Mouse (Mus musculus): ENCODE measurements around the gene Gdf9. TPM values are rescaled to one million over a fixed set of nuclear protein-coding genes. Genes with fewer than 3 reads are reported as not detected.

Gene Gdf9
- polyA plus RNA-seq, 1 experiment: not detected

DNA sequence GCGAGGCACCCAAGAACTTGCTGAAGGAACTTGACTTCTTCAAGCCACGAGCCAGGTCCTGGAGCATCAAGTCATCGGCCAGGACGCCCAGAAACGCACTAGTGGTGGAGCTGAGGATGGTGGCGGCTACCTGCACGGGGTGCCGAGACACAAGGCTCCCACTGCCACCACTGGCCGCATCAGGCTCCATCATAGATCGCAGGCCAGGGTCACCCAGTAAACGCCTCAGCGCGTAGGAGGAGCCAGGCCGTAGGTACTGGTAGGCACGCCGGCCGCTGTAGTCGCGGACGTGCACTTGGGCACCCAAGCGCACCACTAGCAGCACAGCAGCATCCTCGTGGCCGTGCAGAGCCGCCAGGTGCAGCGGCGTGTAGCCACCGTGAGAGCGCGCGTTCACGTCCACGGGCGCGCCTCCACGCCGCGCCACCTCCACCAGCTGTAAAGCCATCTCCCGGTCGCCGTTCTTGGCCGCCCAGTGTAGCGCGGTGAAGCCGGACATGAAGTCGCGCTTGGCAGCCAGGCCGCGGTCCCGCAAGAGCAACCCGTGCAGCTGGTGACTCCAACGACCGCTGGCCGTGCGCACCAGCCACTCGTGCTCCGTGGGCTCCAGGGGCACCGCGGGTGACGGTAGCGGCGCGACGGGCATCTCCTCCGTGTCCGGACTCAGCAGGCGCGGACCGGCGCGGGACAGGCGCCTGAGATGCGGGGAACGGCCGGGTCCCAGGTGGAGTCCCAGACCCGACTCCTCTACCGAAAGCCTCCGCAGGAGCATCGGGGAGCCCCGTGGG lies 47.8 kb downstream of the Gdf9 start:
- Histone ChIP-seq H3K4me1 (ENCODE audit: control insufficient read depth, insufficient read depth, low read length) (peaks cover 19% of the 10 kb centered on the region), H3K4me3 (ENCODE audit: insufficient read depth, low read depth, low read length) (peak overlapping the region; percentile 57), H3K27ac (ENCODE audit: insufficient read depth, low read depth, low read length) (no peak overlapping the region)
- WGBS: 12% methylated on average over 79 of the region's 79 CpGs
- TF ChIP-seq POLR2A (IDR thresholded peaks at IDR 0.05; ENCODE audit: insufficient read depth, low read depth, low read length) (no peak), CTCF (IDR thresholded peaks at IDR 0.05; ENCODE audit: insufficient read depth, low read depth, low read length) (no peak)

DNA sequence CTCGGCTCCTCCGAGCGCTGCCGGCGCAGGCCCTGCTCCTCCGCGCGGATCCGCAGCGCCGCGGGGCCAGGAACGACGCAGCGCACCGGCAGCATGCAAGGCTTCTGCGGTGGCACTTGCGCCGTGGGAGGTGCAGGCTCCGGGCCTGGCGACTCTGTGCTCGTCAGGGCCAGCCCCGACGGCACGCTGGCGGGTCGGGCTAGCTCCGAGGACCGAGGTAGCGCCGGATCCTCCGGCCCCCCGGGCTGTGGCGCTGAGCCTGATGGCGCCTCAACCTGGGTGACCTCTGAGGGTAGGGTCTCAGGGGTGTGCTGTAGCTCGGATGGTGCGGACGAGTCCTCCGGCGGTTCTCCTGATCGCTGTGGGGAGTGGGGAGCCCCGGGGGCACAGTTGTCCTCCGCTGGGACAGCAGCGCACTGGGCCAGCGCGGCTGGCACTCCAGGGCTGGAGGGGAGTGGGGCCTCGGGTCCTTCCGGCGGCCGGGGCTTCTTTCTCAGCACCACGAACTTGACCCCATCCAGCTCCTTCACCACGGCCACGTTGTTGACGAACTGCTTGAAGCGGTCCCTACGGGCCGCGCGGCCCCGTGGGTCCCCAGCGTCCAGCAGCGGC lies 48.5 kb downstream of the Gdf9 start:
- TF ChIP-seq POLR2A (IDR thresholded peaks at IDR 0.05; ENCODE audit: insufficient read depth, low read depth, low read length): no peak
- no peak for TF ChIP-seq CTCF (IDR thresholded peaks at IDR 0.05; ENCODE audit: insufficient read depth, low read depth, low read length)
- Histone ChIP-seq H3K4me1 (ENCODE audit: control insufficient read depth, insufficient read depth, low read length) (peaks cover 19% of the 10 kb centered on the region), H3K4me3 (ENCODE audit: insufficient read depth, low read depth, low read length) (peak overlapping the region; percentile 57), H3K27ac (ENCODE audit: insufficient read depth, low read depth, low read length) (0 out of 2 replicates have a peak overlapping the region, but pooled peaks have one; percentile 0)
- WGBS: 1% methylated on average over 62 of the region's 62 CpGs

DNA sequence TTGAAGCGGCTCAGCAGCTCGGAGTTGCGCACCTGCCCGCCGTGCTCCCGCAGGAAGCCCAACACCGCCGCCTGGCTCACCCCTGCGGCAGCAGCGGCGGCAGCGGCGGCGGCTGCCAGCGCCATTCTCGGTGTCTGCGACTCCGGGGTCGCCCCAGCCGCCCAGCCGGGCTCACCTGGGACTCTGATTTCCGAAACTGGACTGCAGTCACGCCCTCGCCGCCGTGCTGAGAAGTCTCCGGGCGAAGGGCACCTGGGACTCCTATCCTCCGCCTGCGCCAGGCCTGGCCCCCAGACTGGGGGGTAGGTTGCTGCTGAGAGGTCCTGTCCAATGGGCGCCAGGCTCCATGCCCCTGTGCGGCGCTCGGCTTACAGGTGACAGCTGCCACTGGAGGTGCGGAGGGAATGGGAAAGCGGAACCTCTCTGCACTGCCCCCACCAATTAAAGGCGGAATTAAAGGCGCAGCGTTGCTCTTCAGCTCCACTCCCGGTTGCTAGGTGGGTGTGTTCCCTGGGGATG lies 49.0 kb downstream of the Gdf9 start, which contains the start of the genes Gm9945 and Sowaha:
Gene Gm9945 (plus strand): TSS at position 384 of the 519 bp plus-strand sequence.
Gene Sowaha (minus strand): TSS at position 492 of the 519 bp plus-strand sequence.
- Histone ChIP-seq H3K4me1 (ENCODE audit: control insufficient read depth, insufficient read depth, low read length) (peaks cover 17% of the 10 kb centered on the region), H3K4me3 (ENCODE audit: insufficient read depth, low read depth, low read length) (peak within 1 kb of the TSS; percentile 57), H3K27ac (ENCODE audit: insufficient read depth, low read depth, low read length) (peak within 1 kb of the TSS; percentile 7; the same call in 1 of the 2 replicates)
- TF ChIP-seq POLR2A (IDR thresholded peaks at IDR 0.05; ENCODE audit: insufficient read depth, low read depth, low read length) (no peak; the same call in 1 of the 2 replicates), CTCF (IDR thresholded peaks at IDR 0.05; ENCODE audit: insufficient read depth, low read depth, low read length) (no peak)
- 1% methylated on average over 40 of the region's 40 CpGs for WGBS

DNA sequence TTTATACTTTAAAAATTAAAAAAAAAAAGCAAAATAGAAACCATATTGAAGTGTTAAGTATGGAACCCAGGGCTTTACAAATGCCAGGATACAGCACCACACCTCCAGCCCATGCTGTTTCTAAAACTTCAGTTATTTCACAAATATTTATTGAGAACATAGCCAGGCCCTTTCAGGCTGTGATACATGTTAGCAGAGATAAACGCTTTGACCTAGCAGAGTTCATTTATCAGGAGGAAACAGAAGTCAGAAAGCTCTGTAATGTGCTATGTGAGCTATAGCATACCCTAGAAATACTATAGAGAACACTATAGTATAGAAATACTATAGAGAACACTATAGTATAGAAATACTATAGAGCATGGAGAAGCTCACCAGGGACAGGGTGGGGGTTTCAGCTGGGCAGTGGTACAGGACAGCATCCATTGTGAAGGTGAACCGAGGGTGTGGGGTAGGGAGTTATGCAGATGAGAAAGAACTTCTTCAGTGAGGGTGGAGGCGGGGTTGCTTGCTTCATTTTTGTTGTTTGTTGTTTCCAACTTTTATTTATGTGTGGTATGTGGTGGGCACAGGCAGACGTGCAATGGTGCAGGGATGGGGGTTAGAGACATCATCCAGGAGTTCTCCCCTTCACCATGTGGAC lies 50.4 kb downstream of the Gdf9 start:
- TF ChIP-seq CTCF (IDR thresholded peaks at IDR 0.05; ENCODE audit: insufficient read depth, low read depth, low read length): no peak
- no peak for TF ChIP-seq POLR2A (IDR thresholded peaks at IDR 0.05; ENCODE audit: insufficient read depth, low read depth, low read length)
- 91% methylated on average over 4 of the region's 4 CpGs for WGBS
- H3K4me3 ChIP-seq (ENCODE audit: insufficient read depth, low read depth, low read length): no peak overlapping the region

DNA sequence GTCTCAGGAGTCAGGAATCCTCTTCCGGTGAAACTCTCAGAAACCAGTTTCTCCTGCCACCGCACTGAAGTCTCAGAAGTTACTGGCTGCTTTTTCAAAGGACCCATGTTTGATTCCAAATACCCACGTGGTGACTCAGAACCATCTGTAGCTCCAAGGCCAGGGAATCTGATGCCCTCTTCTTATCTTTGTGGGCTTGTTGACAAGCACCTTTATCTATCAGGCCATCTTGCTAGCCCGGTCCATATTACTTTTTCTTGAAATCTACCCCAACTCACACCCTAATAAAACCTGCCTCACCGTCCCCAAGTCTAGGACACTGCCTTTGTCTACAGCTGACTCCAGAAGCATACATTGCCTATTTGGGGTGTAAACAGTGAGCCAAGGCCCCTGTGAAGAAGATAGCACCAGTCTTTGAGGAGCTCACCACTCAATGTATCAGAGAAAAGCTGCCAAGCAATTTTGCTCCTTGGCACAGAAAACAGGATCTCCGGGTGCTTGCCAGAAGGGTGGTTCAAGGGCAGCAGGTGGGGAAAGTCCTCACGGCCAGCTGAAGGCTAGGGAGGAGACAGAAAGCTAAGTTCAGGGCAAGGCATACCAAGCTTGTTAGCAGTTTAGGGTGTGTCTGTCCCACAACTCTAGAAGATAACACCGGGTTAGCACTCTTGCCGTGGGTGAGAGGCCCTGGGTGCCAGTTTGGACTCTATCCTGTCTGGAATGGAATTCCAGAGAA lies 52.5 kb downstream of the Gdf9 start:
- WGBS: 74% methylated on average over 9 of the region's 9 CpGs
- no peak overlapping the region for H3K4me3 ChIP-seq (ENCODE audit: insufficient read depth, low read depth, low read length)
- TF ChIP-seq POLR2A (IDR thresholded peaks at IDR 0.05; ENCODE audit: insufficient read depth, low read depth, low read length): no peak
- TF ChIP-seq CTCF (IDR thresholded peaks at IDR 0.05; ENCODE audit: insufficient read depth, low read depth, low read length): no peak
- peaks cover 20% of the 10 kb centered on the region for H3K4me1 ChIP-seq (ENCODE audit: control insufficient read depth, insufficient read depth, low read length)
- H3K27ac ChIP-seq (ENCODE audit: insufficient read depth, low read depth, low read length): no peak overlapping the region

More for the DNA sequence above, 50.4 kb downstream of the Gdf9 start:
- H3K4me1 ChIP-seq (ENCODE audit: control insufficient read depth, insufficient read depth, low read length): peaks cover 15% of the 10 kb centered on the region
- no peak overlapping the region for H3K27ac ChIP-seq (ENCODE audit: insufficient read depth, low read depth, low read length)

DNA sequence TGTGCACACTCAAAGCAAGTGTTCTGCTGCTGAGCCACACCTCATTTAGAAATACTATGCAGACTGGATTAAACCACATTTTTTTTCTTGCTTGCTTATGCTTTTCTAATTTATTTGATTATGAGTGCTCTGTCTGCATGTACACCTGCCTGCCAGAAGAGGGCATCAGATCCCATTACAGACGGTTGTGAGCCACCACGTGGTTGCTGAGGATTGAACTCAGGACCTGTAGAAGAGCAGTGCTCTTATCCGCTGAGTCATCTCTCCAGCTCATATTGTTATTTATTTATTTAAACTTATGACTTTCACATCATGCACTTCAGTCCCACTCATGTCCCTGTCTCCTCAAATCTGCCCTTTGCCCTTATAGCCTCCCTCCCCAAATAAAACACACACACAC lies 54.9 kb downstream of the Gdf9 start:
- no peak for TF ChIP-seq CTCF (IDR thresholded peaks at IDR 0.05; ENCODE audit: insufficient read depth, low read depth, low read length)
- TF ChIP-seq POLR2A (IDR thresholded peaks at IDR 0.05; ENCODE audit: insufficient read depth, low read depth, low read length): no peak
- H3K27ac ChIP-seq (ENCODE audit: insufficient read depth, low read depth, low read length): no peak overlapping the region
- WGBS: 66% methylated on average over 3 of the region's 3 CpGs
- H3K4me1 ChIP-seq (ENCODE audit: control insufficient read depth, insufficient read depth, low read length): peaks cover 9% of the 10 kb centered on the region; the same call in 1 of the 2 replicates
- no peak overlapping the region for H3K4me3 ChIP-seq (ENCODE audit: insufficient read depth, low read depth, low read length)

DNA sequence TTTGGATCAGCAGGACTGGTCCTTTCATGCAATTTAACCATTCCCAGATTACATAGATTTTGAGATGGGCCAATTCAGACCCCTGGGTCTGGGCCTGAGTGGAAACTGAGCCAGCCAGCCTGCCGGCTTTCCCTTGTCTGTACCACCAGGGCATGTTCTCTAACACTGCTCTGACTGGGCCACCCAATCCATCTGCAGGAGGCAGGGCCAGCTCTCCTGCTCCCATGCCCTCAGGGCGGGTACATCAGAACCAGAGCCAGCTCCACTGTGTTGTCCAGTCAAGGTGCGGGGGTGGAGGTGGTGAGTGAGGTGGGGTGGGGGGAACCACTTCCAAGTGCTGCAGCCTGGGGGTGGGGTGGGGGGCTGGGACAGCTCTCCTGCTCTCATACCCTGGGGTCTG lies 55.5 kb downstream of the Gdf9 start:
- no peak overlapping the region for H3K4me3 ChIP-seq (ENCODE audit: insufficient read depth, low read depth, low read length)
- no peak for TF ChIP-seq POLR2A (IDR thresholded peaks at IDR 0.05; ENCODE audit: insufficient read depth, low read depth, low read length)
- TF ChIP-seq CTCF (IDR thresholded peaks at IDR 0.05; ENCODE audit: insufficient read depth, low read depth, low read length): no peak
- WGBS: 86% methylated on average over 3 of the region's 3 CpGs
- no peak overlapping the region for H3K27ac ChIP-seq (ENCODE audit: insufficient read depth, low read depth, low read length)
- H3K4me1 ChIP-seq (ENCODE audit: control insufficient read depth, insufficient read depth, low read length): peaks cover 9% of the 10 kb centered on the region; the same call in 1 of the 2 replicates
